In genomic region chr7:84532795-84533194, GRCm38 (mm10) we compare ENCODE assay signal across 28 mouse cellular contexts. TPM values are rescaled to one million over a fixed set of nuclear protein-coding genes. Genes with fewer than 3 reads are reported as not detected.
DNase-seq lines count a peak whose midpoint lies in the region; ATAC-seq lines count a peak whose summit lies in the region.
"Had no signal": no experiment of that assay in that cellular context is flagged by ENCODE, and none has a peak within 500 bp of the region (broad histone marks: within the 10 kb centered on the region; RNA-seq: fewer than 3 reads in every experiment).

No protein-coding gene starts in this region.

- no peaks in the 10 kb centered on the region for H3K36me3 ChIP-seq in intestine, embryonic 16.5 days (ENCODE audit: control insufficient read depth, insufficient read depth, low read length)
- H3K36me3 ChIP-seq in stomach, embryonic 15.5 days: no peaks in the 10 kb centered on the region
- H3K36me3 ChIP-seq: embryonic facial prominence, embryonic 10.5 days; embryonic facial prominence, embryonic 13.5 days; hindbrain, embryonic 10.5 days; hindbrain, embryonic 13.5 days had no signal

- H3K27me3 ChIP-seq in intestine, embryonic 16.5 days (replicated peaks; ENCODE audit: control insufficient read depth, insufficient read depth, low read length): 0 out of 2 replicates have a peak, but pooled peaks cover 8% of the 10 kb centered on the region
- peaks cover 7% of the 10 kb centered on the region for H3K27me3 ChIP-seq in stomach, embryonic 15.5 days (replicated peaks)

- 0 out of 2 replicates have a peak overlapping the region, but pooled peaks have one; percentile 25 for H3K27ac ChIP-seq in intestine, embryonic 16.5 days (ENCODE audit: low read length)
- no peak overlapping the region for H3K27ac ChIP-seq in stomach, embryonic 15.5 days
- H3K27ac ChIP-seq: embryonic facial prominence, embryonic 10.5 days; embryonic facial prominence, embryonic 13.5 days; forebrain, embryonic 13.5 days; hindbrain, embryonic 10.5 days; hindbrain, embryonic 13.5 days had no signal

- peak; percentile 89 for ATAC-seq in intestine, embryonic 16.5 days
- ATAC-seq in stomach, embryonic 15.5 days (ENCODE audit: insufficient read depth, low FRiP score, low read depth): peak; percentile 20; the same call in 1 of the 2 replicates
- ATAC-seq in monocyte, adult 5-6 weeks (replicated peaks; ENCODE audit: insufficient number of reproducible peaks, low FRiP score, low TSS enrichment, poor library complexity, severe bottlenecking): no peak
- ATAC-seq: activated CD4-positive, CD25-positive, alpha-beta regulatory T cell, adult 4 months; forebrain, embryonic 13.5 days; forebrain, embryonic 16.5 days had no signal

- peaks cover 11% of the 10 kb centered on the region for H3K4me1 ChIP-seq in intestine, embryonic 16.5 days (ENCODE audit: control insufficient read depth, insufficient read depth, low read length)
- H3K4me1 ChIP-seq in stomach, embryonic 15.5 days: no peaks in the 10 kb centered on the region

- H3K4me3 ChIP-seq in intestine, embryonic 16.5 days (ENCODE audit: low read length): no peak overlapping the region
- H3K4me3 ChIP-seq in stomach, embryonic 15.5 days (replicated peaks): no peak overlapping the region
- H3K4me3 ChIP-seq: embryonic facial prominence, embryonic 10.5 days; embryonic facial prominence, embryonic 13.5 days; erythroblast, embryonic 14.5 days; forebrain, embryonic 13.5 days; hindbrain, embryonic 10.5 days; hindbrain, embryonic 13.5 days had no signal

- H3K9ac ChIP-seq in intestine, embryonic 16.5 days (ENCODE audit: low read depth, low read length): no peak overlapping the region
- H3K9ac ChIP-seq in stomach, embryonic 15.5 days: no peak overlapping the region
- H3K9ac ChIP-seq: embryonic facial prominence, embryonic 13.5 days; forebrain, embryonic 13.5 days; hindbrain, embryonic 13.5 days had no signal

- H3K4me2 ChIP-seq in intestine, embryonic 16.5 days (ENCODE audit: low read depth, low read length): no peak overlapping the region
- H3K4me2 ChIP-seq in stomach, embryonic 15.5 days: no peak overlapping the region
- H3K4me2 ChIP-seq: embryonic facial prominence, embryonic 13.5 days; forebrain, embryonic 13.5 days; heart, embryonic 11.5 days; hindbrain, embryonic 13.5 days had no signal

- no peaks in the 10 kb centered on the region for H3K9me3 ChIP-seq in intestine, embryonic 16.5 days (ENCODE audit: control insufficient read depth, low read length)
- no peaks in the 10 kb centered on the region for H3K9me3 ChIP-seq in stomach, embryonic 15.5 days
- H3K9me3 ChIP-seq: embryonic facial prominence, embryonic 10.5 days; embryonic facial prominence, embryonic 13.5 days; forebrain, embryonic 13.5 days; hindbrain, embryonic 10.5 days; hindbrain, embryonic 13.5 days had no signal

- WGBS in intestine, embryonic 16.5 days: 48% methylated on average over 1 of the region's 1 CpGs
- 48% methylated on average over 1 of the region's 1 CpGs for WGBS in stomach, embryonic 15.5 days

- DNase-seq in heart, adult 11 months: peak; percentile 12
- no peak for DNase-seq in heart, postnatal 25 days (ENCODE audit: low spot score)
- no peak for DNase-seq in kidney, adult 9 months
- DNase-seq in layer of hippocampus, adult 18-20 months (ENCODE audit: low spot score in 2 of 2): no peak
- DNase-seq: adrenal gland, adult 8-10 months; adrenal gland, postnatal 25 days; cerebellum, adult 11-12 months; cerebellum, adult 8-10 months; cerebellum, postnatal 10 days; cerebellum, postnatal 36 days; embryo, embryonic 11 days; gastrocnemius, postnatal 10 days; gastrocnemius, postnatal 36 days; heart, postnatal 36 days had no signal

- intact Hi-C loops in heart, postnatal 25 days (cut with DNase I): no loop called here

RNA-seq across cellular contexts. Expression of gene Gm2115, which starts 4.0 kb away (rescaled TPM):
- total RNA-seq in heart, postnatal 25 days (2021): under 1 TPM; 0.36 to 0.42 TPM
- polyA plus RNA-seq in intestine, embryonic 16.5 days (2015; fragmentation: Nextera tagmentation; extraction: Ambion mirVana): 1.2 and 1.4 TPM in 2 replicates
- polyA plus RNA-seq in stomach, embryonic 15.5 days (2015; fragmentation: Nextera tagmentation; extraction: Ambion mirVana): 3.1 and 3.3 TPM in 2 replicates
- not detected in 3 replicates for total RNA-seq in monocyte, adult 5-6 weeks (2017)
- 10 to 100 TPM; 79.9 to 87.8 TPM for total RNA-seq in layer of hippocampus, adult 18-20 months (2021)
- total RNA-seq: granulocyte monocyte progenitor cell, adult 5-6 weeks had no signal
- polyA plus RNA-seq: erythroblast, embryonic 14.5 days; heart, postnatal 0 days had no signal

Comparison
In these comparisons a context has a peak if more than half of its experiments do, and no peak if none do; other contexts are left out.
1. RNA of gene Gm2115, which starts 4.0 kb away (total RNA-seq): 79.9 to 87.8 TPM in layer of hippocampus, adult 18-20 months; 0.36 to 0.42 TPM in heart, postnatal 25 days and not detected in monocyte, adult 5-6 weeks; every median in the first group is over 10 times any median in the second.